Mouse (Mus musculus) hindbrain, embryonic 12.5 days (tissue): ENCODE measurements around the gene Cemip. TPM values are rescaled to one million over a fixed set of nuclear protein-coding genes. Genes with fewer than 3 reads are reported as not detected.

Experiments
- ATAC-seq: fragments of 200-750 bp; cut with Nextera tagmentation; 2 replicates; pipeline ENCODE4 v1.8.0; 2017; ENCODE audit warnings: moderate TSS enrichment; ENCODE audit not compliant: low FRiP score
- H3K27ac ChIP-seq: fragments of 300-500 bp; sonication (generic); 2 replicates; pipeline ENCODE4 v1.5.1; 2016; ENCODE audit warnings: mild to moderate bottlenecking
- H3K27me3 ChIP-seq: fragments of 300-500 bp; sonication (generic); 2 replicates; pipeline ENCODE4 v1.6.1; 2016; ENCODE audit warnings: mild to moderate bottlenecking
- H3K36me3 ChIP-seq: fragments of 300-500 bp; sonication (generic); 2 replicates; pipeline ENCODE4 v1.6.1; 2016; ENCODE audit warnings: mild to moderate bottlenecking
- H3K4me1 ChIP-seq: fragments of 300-500 bp; sonication (generic); 2 replicates; pipeline ENCODE4 v1.6.1; 2016
- H3K4me2 ChIP-seq: fragments of 300-500 bp; sonication (generic); replicated peaks from 2 replicates; pipeline ENCODE4 v1.6.1; 2016; ENCODE audit warnings: mild to moderate bottlenecking
- H3K4me3 ChIP-seq: fragments of 300-500 bp; sonication (generic); 2 replicates; pipeline ENCODE4 v1.5.1; 2016; ENCODE audit warnings: mild to moderate bottlenecking
- H3K9ac ChIP-seq: fragments of 300-500 bp; sonication (generic); 2 replicates; pipeline ENCODE4 v1.6.1; 2016; ENCODE audit warnings: mild to moderate bottlenecking, moderate library complexity
- H3K9me3 ChIP-seq: fragments of 300-500 bp; sonication (generic); replicated peaks from 2 replicates; pipeline ENCODE4 v1.6.1; 2016; ENCODE audit warnings: mild to moderate bottlenecking
- WGBS: fragments of 180-500 bp; shearing (Covaris S2); methylation state at CpG from one replicate; pipeline ENCODE4 v1.1.7; 2016; 5-methylcytosine and 5-hydroxymethylcytosine counted together
- polyA plus RNA-seq: library from polyadenylated mRNA; unstranded; fragments of >200 nt; fragmentation: Nextera tagmentation; extraction: Ambion mirVana; gene quantifications from 2 replicates; pipeline ENCODE4 v1.2.1, GENCODE M21; 2016

Cemip gene
- polyA plus RNA-seq, 1 experiment from 2014 or later, result 0.85 TPM

DNA sequence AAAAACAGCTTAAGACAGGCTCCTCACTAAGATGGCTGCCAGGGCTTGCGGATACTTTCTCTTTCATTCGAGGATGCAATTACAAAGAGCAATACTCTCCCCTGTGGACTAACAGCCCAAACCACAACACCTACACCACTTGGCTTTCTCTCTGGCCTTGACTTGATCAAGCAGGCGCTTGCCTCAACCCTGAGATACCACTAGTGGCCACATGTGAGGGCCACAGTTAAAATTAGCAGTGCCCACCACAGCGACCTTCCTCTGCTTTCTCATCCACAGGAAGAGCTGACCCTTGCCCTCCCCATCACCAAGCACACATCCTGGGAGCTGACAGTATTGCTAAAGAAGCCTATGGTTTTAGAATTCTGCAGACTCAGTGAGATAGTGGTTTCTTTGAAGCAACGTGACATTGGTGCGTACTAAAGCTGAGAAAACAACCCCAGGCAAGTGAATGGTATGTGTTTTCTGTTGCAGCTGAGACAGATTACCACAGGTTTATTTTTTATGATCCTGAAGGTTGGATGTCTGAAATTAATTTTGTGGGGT is 109.8 kb downstream of the Cemip start:
- Histone ChIP-seq H3K36me3 (no peaks in the 10 kb centered on the region), H3K27ac (no peak overlapping the region), H3K27me3 (no peaks in the 10 kb centered on the region), H3K4me2 (no peak overlapping the region), H3K4me1 (no peaks in the 10 kb centered on the region), H3K4me3 (no peak overlapping the region), H3K9ac (no peak overlapping the region), H3K9me3 (no peaks in the 10 kb centered on the region)
- no peak for ATAC-seq
- 77% methylated on average over 6 of the region's 6 CpGs for WGBS

DNA sequence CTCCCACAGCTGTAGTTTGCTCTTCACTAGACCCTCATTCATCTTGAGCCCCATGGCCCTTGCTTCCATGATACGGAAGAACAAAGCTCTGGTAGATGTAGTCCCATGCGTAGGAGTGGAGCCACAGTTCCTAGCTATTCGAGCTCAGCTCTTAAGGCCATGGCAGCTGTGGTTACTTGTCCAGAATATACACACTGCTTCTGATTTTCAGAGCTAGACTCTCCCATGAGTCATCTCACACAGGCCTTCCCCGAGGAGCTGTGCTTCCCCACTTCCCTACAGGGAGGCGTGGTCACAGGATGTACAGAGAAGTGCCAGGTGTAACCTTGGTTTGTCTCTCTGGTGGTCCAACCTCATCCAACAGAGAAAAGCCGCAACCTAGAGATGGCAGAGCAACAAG is 111.0 kb downstream of the Cemip start:
- Histone ChIP-seq H3K9ac (no peak overlapping the region), H3K4me1 (no peaks in the 10 kb centered on the region), H3K4me2 (no peak overlapping the region), H3K9me3 (no peaks in the 10 kb centered on the region), H3K4me3 (no peak overlapping the region), H3K27me3 (no peaks in the 10 kb centered on the region), H3K36me3 (no peaks in the 10 kb centered on the region), H3K27ac (no peak overlapping the region)
- ATAC-seq, result no peak
- WGBS, result 84% methylated on average over 6 of the region's 6 CpGs

DNA sequence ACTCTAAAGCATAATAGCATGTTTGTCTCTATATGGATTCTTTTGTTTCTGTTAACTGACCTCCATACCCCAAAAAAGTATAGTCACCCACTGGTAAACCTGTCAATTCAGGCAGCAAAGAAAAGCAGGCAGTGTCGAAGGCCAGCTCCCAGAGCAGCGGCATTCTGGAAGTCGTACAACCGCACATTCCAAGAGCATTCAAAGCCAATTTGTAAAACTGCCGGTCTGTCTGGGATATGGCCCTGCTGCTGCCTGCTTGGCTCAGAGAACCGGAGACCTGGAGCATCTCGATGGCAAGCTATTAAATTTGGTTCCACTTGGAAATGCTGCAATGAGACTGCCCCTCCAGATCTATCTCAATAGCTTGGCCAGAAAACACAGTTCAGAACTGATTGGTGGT is 113.8 kb downstream of the Cemip start:
- Histone ChIP-seq H3K27ac (no peak overlapping the region), H3K4me2 (no peak overlapping the region), H3K9ac (no peak overlapping the region), H3K4me3 (no peak overlapping the region), H3K36me3 (no peaks in the 10 kb centered on the region), H3K9me3 (no peaks in the 10 kb centered on the region), H3K27me3 (no peaks in the 10 kb centered on the region), H3K4me1 (no peaks in the 10 kb centered on the region)
- WGBS, result 65% methylated on average over 7 of the region's 7 CpGs
- no peak for ATAC-seq

DNA sequence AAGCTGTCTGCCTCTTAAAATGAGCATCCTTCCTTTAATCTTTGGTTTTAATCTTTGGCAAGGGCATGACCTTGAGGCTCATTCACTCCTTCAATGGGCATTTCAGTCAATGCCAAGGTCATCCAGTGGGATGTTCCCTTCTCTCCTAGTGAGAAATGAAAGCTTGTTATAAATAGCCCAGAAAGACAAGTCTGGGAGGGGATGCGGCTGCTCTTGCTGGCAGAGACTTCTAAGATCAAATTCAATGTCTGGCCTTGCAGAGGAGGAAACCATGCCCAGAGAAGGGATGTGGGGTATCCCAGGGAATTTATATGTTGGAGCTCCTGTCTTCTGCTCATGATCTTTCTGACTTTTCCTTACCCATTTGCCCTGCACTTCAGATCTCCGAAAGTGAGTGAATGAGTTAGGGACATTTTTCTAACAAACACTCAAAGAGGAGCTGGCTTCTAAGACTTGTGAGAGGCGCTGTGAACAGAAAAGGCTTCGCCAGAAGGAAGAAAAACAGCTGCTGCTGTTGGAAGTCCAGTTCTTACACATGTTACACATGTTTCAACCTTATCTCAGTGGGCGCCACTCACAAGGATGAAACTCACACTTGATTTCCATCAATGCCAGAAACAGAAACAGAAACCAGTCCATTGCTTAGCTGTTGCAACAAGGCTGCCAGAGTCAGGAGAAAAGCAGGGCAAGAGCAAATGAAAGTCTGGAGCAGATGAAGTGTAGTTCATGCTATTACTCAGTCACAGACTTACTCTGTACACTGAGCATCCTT is 120.1 kb downstream of the Cemip start:
- no peak for ATAC-seq
- Histone ChIP-seq H3K9me3 (no peaks in the 10 kb centered on the region), H3K27me3 (no peaks in the 10 kb centered on the region), H3K4me3 (no peak overlapping the region), H3K4me1 (no peaks in the 10 kb centered on the region), H3K36me3 (no peaks in the 10 kb centered on the region), H3K9ac (no peak overlapping the region), H3K27ac (no peak overlapping the region), H3K4me2 (no peak overlapping the region)
- WGBS, result 84% methylated on average over 5 of the region's 5 CpGs

DNA sequence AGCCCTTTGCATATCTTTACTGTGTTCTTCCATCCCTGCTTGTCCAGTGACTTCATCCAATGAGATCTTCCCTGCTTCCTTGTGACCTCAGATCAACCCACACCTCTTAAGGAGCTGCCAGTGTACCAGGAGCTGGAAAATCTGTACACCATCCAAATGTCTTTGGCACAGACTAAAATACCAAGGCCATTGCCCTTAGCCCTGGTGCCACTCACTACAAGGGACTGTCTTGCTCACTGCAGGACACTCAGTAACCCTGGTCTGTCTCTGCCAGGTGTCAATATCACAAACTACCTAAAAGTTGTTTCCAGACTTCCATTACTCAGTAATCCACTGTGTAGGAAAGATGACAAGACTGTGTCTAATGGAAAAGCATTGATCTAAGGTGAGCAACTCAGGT is 121.1 kb downstream of the Cemip start:
- H3K4me3 ChIP-seq, result no peak overlapping the region
- no peak overlapping the region for H3K4me2 ChIP-seq
- ATAC-seq, result no peak
- no peak overlapping the region for H3K9ac ChIP-seq
- H3K36me3 ChIP-seq, result no peaks in the 10 kb centered on the region
- H3K27me3 ChIP-seq, result no peaks in the 10 kb centered on the region
- no peaks in the 10 kb centered on the region for H3K9me3 ChIP-seq
- no peak overlapping the region for H3K27ac ChIP-seq
- H3K4me1 ChIP-seq, result no peaks in the 10 kb centered on the region

DNA sequence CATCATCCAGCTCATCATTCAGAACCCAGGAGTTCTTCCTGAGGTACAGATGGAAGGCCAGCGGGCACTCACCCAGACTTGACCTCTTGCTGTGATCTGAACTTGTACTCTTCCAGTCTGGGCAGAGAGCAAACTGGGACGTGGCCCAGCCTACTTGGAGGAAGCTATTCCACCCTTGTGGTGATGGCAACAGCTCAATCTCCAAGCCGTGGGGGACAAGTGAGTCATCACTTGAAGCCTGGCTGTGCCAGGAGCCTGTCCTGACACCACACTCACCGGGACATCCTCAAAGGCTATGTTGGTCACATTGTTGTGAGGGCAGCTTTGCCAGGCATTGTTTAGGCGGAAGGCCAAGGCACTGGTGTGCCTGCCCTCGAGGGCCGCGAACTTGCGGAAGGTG is 133.8 kb downstream of the Cemip start:
- Histone ChIP-seq H3K36me3 (no peaks in the 10 kb centered on the region), H3K9me3 (no peaks in the 10 kb centered on the region), H3K4me3 (no peak overlapping the region), H3K4me1 (no peaks in the 10 kb centered on the region), H3K4me2 (no peak overlapping the region), H3K27ac (no peak overlapping the region), H3K9ac (no peak overlapping the region), H3K27me3 (no peaks in the 10 kb centered on the region)
- WGBS, result 89% methylated on average over 9 of the region's 9 CpGs
- ATAC-seq, result no peak

DNA sequence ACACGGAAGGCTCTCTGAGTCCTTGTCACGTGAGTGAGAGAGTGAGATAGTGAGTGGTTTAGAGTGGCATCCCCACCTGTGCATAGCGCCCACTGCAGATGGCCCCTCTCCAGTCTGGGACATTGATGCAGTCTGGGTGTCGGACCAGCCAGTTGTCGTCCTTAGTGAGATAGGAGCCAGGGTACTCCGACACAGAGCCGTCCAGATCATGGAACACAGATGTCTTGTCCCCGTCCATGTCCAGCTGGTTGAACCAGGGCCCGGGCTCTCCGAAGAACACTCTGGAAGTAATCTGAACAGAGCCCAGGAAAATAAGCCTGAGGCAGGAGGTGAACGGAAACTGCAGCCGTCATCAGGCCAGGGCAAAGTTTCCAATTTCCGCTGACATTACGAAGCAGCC is 135.0 kb downstream of the Cemip start:
- 92% methylated on average over 14 of the region's 14 CpGs for WGBS
- Histone ChIP-seq H3K4me1 (no peaks in the 10 kb centered on the region), H3K36me3 (no peaks in the 10 kb centered on the region), H3K9me3 (no peaks in the 10 kb centered on the region), H3K27me3 (no peaks in the 10 kb centered on the region), H3K4me2 (no peak overlapping the region), H3K4me3 (no peak overlapping the region), H3K9ac (no peak overlapping the region), H3K27ac (no peak overlapping the region)
- ATAC-seq, result no peak

DNA sequence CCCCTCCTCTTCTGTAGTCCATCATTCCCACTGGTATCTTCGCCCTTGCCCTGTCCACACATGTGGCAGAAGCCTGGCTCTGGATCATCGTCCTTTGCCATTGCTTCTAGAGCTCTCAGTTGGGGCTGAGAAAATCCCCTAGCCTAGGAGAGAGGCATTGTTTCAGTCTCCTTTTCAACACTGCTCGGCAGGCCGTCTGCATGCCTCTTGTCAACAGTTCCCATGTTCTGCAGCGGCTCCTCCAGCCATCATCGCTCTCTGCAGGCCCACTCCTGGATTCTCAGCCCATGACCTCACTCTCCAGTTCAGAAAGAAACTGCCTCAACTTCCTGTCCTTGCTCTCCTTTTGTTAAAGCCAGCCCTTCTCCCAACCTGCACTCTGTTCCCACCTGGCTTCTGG is 136.6 kb downstream of the Cemip start:
- H3K9ac ChIP-seq, result no peak overlapping the region
- no peaks in the 10 kb centered on the region for H3K4me1 ChIP-seq
- no peaks in the 10 kb centered on the region for H3K9me3 ChIP-seq
- H3K36me3 ChIP-seq, result no peaks in the 10 kb centered on the region
- H3K4me2 ChIP-seq, result no peak overlapping the region
- no peaks in the 10 kb centered on the region for H3K27me3 ChIP-seq
- ATAC-seq, result no peak
- WGBS, result 61% methylated on average over 6 of the region's 6 CpGs
- no peak overlapping the region for H3K27ac ChIP-seq
- no peak overlapping the region for H3K4me3 ChIP-seq

DNA sequence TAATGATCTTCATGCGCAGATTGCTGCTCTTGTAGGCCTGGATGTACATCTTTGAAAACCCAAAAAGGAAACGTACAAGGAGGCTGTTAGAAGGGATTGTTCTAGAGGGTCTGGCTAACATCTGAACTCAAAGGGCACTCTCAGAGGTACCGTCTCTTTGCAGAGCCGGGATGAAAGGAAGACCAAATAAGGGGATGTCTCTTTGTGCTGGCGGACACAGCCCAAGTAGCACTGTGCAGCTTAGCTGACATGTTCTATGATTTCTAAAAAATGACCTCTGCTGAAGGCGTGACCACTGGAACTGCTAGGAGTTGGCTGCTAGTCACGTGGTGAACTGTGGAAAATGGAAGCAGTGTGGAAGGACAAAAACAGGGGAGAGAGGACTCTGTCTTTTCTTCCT is 137.6 kb downstream of the Cemip start:
- Histone ChIP-seq H3K9ac (no peak overlapping the region), H3K4me3 (no peak overlapping the region), H3K27me3 (no peaks in the 10 kb centered on the region), H3K4me2 (no peak overlapping the region), H3K36me3 (no peaks in the 10 kb centered on the region), H3K27ac (no peak overlapping the region), H3K4me1 (no peaks in the 10 kb centered on the region), H3K9me3 (no peaks in the 10 kb centered on the region)
- 74% methylated on average over 7 of the region's 7 CpGs for WGBS
- ATAC-seq, result no peak

DNA sequence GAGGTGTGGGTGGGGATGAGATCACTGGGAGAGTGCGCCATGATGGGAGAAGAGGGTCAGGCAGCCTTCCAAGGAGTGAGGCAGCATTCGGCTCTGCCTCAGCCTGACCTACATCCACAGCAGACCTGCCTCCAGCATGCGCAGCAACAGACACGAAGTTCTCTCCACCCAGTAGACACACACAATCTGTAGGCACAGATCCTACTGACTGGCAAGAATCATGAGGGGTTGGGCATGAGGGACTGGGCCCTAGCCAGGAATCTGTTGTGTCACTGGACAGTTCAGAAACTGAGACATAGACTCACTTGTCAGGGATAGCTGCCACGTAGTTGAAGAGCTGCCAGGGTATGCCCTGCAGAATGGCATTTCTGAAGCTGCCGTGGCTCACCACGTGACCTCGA is 144.6 kb downstream of the Cemip start:
- H3K27ac ChIP-seq, result no peak overlapping the region
- H3K4me2 ChIP-seq, result no peak overlapping the region
- no peaks in the 10 kb centered on the region for H3K4me1 ChIP-seq
- H3K9ac ChIP-seq, result no peak overlapping the region
- H3K9me3 ChIP-seq, result no peaks in the 10 kb centered on the region
- H3K36me3 ChIP-seq, result no peaks in the 10 kb centered on the region
- no peaks in the 10 kb centered on the region for H3K27me3 ChIP-seq
- no peak for ATAC-seq
- H3K4me3 ChIP-seq, result no peak overlapping the region
- 92% methylated on average over 8 of the region's 8 CpGs for WGBS

DNA sequence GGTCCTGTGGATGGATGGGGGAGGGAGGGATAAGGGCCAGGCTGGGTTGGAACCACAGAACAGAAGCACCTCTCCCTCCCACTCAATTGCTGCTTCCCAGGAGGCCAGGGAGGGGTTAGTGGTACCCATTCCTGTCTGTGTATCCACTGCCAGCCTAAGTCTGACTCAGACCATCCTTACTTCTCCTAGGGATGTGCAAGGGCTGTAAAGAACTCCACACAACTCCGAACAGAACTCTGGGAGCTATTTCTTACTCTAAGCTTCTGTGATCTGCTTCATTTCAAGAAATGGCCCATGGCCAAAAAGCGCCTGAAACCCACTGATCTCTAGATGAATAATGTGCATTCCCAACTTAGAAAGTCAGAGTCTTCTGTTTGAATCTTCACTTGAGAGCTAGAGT is 146.2 kb downstream of the Cemip start:
- 87% methylated on average over 2 of the region's 2 CpGs for WGBS
- Histone ChIP-seq H3K27ac (no peak overlapping the region), H3K36me3 (no peaks in the 10 kb centered on the region), H3K27me3 (no peaks in the 10 kb centered on the region), H3K9me3 (no peaks in the 10 kb centered on the region), H3K9ac (no peak overlapping the region), H3K4me2 (no peak overlapping the region), H3K4me1 (no peaks in the 10 kb centered on the region), H3K4me3 (no peak overlapping the region)
- ATAC-seq, result no peak

DNA sequence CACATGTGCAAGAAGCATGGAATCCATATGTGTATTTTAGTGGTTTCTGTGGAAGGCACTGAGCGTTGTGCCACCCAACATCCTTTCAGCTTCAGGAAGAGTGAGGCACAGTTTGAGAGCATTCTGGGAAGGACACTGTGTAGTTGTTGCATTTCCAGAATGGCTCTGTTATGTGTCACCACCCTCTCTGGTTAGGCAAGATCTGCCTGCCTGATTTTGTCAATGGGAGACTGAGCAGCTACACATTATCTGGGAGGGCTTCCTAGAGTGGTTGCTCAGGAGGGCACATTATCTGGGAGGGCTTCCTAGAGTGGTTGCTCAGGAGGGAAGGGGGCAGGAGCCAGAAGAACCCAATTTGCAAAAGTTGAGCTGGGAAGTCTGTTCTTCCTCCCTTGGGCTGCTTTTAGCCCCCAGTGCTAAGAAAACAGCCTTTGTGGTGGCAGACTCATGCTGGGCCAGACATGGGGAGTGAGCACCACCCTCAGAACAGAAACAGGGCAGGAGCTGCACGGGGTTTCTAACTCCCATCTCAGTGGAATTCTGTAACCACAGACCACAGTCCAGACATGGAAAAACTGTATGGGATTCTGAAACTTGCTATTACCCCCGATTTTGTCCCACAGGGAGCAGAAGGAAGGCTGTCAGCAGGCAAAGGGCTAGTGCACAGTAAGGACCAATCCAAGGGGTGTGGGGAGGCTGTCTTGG is 147.1 kb downstream of the Cemip start:
- H3K27ac ChIP-seq, result no peak overlapping the region
- no peak overlapping the region for H3K4me2 ChIP-seq
- no peaks in the 10 kb centered on the region for H3K9me3 ChIP-seq
- no peak overlapping the region for H3K4me3 ChIP-seq
- WGBS, result 72% methylated on average over 3 of the region's 3 CpGs
- H3K27me3 ChIP-seq, result no peaks in the 10 kb centered on the region
- H3K4me1 ChIP-seq, result no peaks in the 10 kb centered on the region
- no peaks in the 10 kb centered on the region for H3K36me3 ChIP-seq
- no peak for ATAC-seq
- no peak overlapping the region for H3K9ac ChIP-seq

DNA sequence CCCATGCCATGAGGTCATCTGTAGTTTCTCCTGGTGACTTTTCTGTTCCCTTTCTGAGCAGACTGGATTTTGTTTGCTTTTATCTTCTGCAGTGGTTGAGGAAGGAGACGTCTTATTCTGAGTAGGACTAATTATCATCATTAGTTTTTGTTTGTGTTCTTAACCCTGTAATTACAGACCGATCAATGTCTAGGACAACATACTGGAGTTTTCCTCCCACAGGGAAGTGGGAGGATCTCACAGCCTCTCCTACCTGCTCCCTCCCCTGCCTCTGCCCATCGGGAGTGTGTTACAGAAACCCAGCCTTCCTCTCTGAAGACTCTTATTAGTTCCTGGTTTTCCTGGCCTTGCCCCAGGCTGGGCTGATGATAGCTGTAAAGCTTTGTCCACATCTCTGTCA is 164.7 kb downstream of the Cemip start:
- Histone ChIP-seq H3K4me3 (no peak overlapping the region), H3K36me3 (no peaks in the 10 kb centered on the region), H3K27ac (no peak overlapping the region), H3K27me3 (no peaks in the 10 kb centered on the region), H3K4me2 (no peak overlapping the region), H3K4me1 (no peaks in the 10 kb centered on the region), H3K9me3 (no peaks in the 10 kb centered on the region), H3K9ac (no peak overlapping the region)
- WGBS, result 55% methylated on average over 3 of the region's 3 CpGs
- ATAC-seq, result no peak
